24 mouse cellular contexts compared by ENCODE assay signal in the genomic region with DNA sequence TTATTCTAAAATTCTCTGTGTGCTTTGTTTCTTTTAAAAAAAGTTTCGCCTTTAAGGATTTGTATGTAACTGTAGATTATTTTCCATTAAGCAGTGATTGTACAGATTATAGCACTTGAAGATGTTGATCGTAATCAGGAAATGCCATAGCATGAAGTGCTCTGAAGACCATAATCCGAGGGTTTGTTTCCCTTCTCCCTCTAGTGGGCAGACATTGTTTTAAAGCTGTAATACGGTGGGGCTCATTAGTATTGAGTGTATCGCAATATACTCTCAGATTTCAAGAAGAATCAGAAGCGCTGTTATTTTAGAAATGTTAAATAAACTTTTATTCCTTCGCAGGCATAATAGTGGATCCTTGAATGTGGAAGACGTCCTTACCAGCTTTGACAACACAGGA. TPM values are rescaled to one million over a fixed set of nuclear protein-coding genes. Genes with fewer than 3 reads are reported as not detected.
A peak's percentile ranks its signal among the peaks of the same experiment; 100 is the strongest.
DNase-seq lines count a peak whose midpoint lies in the region; ATAC-seq and TF ChIP-seq lines count a peak whose summit lies in the region.
"Had no signal": no experiment of that assay in that cellular context is flagged by ENCODE, and none has a peak within 500 bp of the region (broad histone marks: within the 10 kb centered on the region; RNA-seq: fewer than 3 reads in every experiment).

No protein-coding gene starts in this region.

- H3K4me2 ChIP-seq in midbrain, postnatal 0 days (ENCODE audit: low read depth, low read length, poor library complexity, severe bottlenecking): no peak overlapping the region
- no peak overlapping the region for H3K4me2 ChIP-seq in midbrain, embryonic 16.5 days (ENCODE audit: low read length)
- H3K4me2 ChIP-seq: embryonic facial prominence, embryonic 12.5 days; forebrain, embryonic 13.5 days; hindbrain, embryonic 15.5 days; intestine, embryonic 15.5 days had no signal

- no peak overlapping the region for H3K27ac ChIP-seq in heart, adult 2 months
- H3K27ac ChIP-seq in left cerebral cortex, adult 2 months: no peak overlapping the region
- no peak overlapping the region for H3K27ac ChIP-seq in midbrain, postnatal 0 days (ENCODE audit: low read depth, low read length)
- H3K27ac ChIP-seq in midbrain, embryonic 16.5 days (ENCODE audit: low read length): no peak overlapping the region
- H3K27ac ChIP-seq: embryonic facial prominence, embryonic 12.5 days; forebrain, embryonic 13.5 days; hindbrain, embryonic 15.5 days; intestine, embryonic 15.5 days; limb, embryonic 10.5 days had no signal

- no peaks in the 10 kb centered on the region for H3K4me1 ChIP-seq in heart, adult 2 months (ENCODE audit: control insufficient read depth, insufficient read depth, low read length)
- H3K4me1 ChIP-seq in midbrain, postnatal 0 days (ENCODE audit: insufficient read depth, low read length): no peaks in the 10 kb centered on the region
- no peaks in the 10 kb centered on the region for H3K4me1 ChIP-seq in midbrain, embryonic 16.5 days (ENCODE audit: control insufficient read depth, insufficient read depth, low read length)
- H3K4me1 ChIP-seq: embryonic facial prominence, embryonic 12.5 days; forebrain, embryonic 13.5 days; hindbrain, embryonic 15.5 days; intestine, embryonic 15.5 days; limb, embryonic 10.5 days had no signal

- 83% methylated on average over 8 of the region's 8 CpGs for WGBS in heart, adult 2 months
- WGBS in midbrain, postnatal 0 days: 84% methylated on average over 8 of the region's 8 CpGs
- 79% methylated on average over 8 of the region's 8 CpGs for WGBS in midbrain, embryonic 16.5 days

- H3K79me2 ChIP-seq in heart, adult 2 months (replicated peaks; ENCODE audit: control insufficient read depth, insufficient read depth, low read length): no peaks in the 10 kb centered on the region

- no peak overlapping the region for H3K4me3 ChIP-seq in heart, adult 2 months
- no peak overlapping the region for H3K4me3 ChIP-seq in left cerebral cortex, adult 2 months
- no peak overlapping the region for H3K4me3 ChIP-seq in midbrain, postnatal 0 days (ENCODE audit: low read depth, low read length)
- no peak overlapping the region for H3K4me3 ChIP-seq in midbrain, embryonic 16.5 days (ENCODE audit: low read depth, low read length)
- H3K4me3 ChIP-seq: embryonic facial prominence, embryonic 12.5 days; forebrain, embryonic 13.5 days; hindbrain, embryonic 15.5 days; intestine, embryonic 15.5 days; limb, embryonic 10.5 days; megakaryocyte, embryonic 14.5 days had no signal

- H3K36me3 ChIP-seq in heart, adult 2 months (ENCODE audit: control insufficient read depth, insufficient read depth, low read length): no peaks in the 10 kb centered on the region
- H3K36me3 ChIP-seq in midbrain, postnatal 0 days (ENCODE audit: insufficient read depth, low read length): 0 out of 2 replicates have a peak, but pooled peaks cover 3% of the 10 kb centered on the region
- no peaks in the 10 kb centered on the region for H3K36me3 ChIP-seq in midbrain, embryonic 16.5 days (ENCODE audit: control insufficient read depth, insufficient read depth, low read length)
- H3K36me3 ChIP-seq: embryonic facial prominence, embryonic 12.5 days; hindbrain, embryonic 15.5 days; intestine, embryonic 15.5 days; limb, embryonic 10.5 days had no signal

- intact Hi-C loops in heart, adult 2 months (cut with DNase I): no loop called here
- intact Hi-C loops in left cerebral cortex, adult 2 months (cut with DNase I): loop anchor here (5.0 to 10.0 kb wide), 2 partner anchors 276 to 951 kb away; no protein-coding TSS in a partner anchor

- ATAC-seq in midbrain, postnatal 0 days (ENCODE audit: low FRiP score): no peak
- no peak for ATAC-seq in midbrain, embryonic 16.5 days
- ATAC-seq: forebrain, embryonic 13.5 days; intestine, embryonic 15.5 days had no signal

- TF ChIP-seq POLR2A in heart, adult 2 months (IDR thresholded peaks at IDR 0.05; ENCODE audit: insufficient read depth, low read depth, low read length): no peak

- no peaks in the 10 kb centered on the region for H3K27me3 ChIP-seq in heart, adult 2 months (ENCODE audit: control insufficient read depth, insufficient read depth, low read length)
- no peaks in the 10 kb centered on the region for H3K27me3 ChIP-seq in midbrain, postnatal 0 days (ENCODE audit: insufficient read depth, low read length)
- H3K27me3 ChIP-seq in midbrain, embryonic 16.5 days (ENCODE audit: control insufficient read depth, insufficient read depth, low read depth, low read length): no peaks in the 10 kb centered on the region
- H3K27me3 ChIP-seq: embryonic facial prominence, embryonic 12.5 days; forebrain, embryonic 13.5 days; hindbrain, embryonic 15.5 days; intestine, embryonic 15.5 days; megakaryocyte, embryonic 14.5 days had no signal

- no peaks in the 10 kb centered on the region for H3K9me3 ChIP-seq in midbrain, postnatal 0 days (ENCODE audit: low read length)
- no peaks in the 10 kb centered on the region for H3K9me3 ChIP-seq in midbrain, embryonic 16.5 days (replicated peaks; ENCODE audit: control insufficient read depth, low read length, poor library complexity, severe bottlenecking)
- H3K9me3 ChIP-seq: embryonic facial prominence, embryonic 12.5 days; forebrain, embryonic 13.5 days; hindbrain, embryonic 15.5 days; intestine, embryonic 15.5 days; limb, embryonic 10.5 days had no signal

- no peak overlapping the region for H3K9ac ChIP-seq in heart, adult 2 months (ENCODE audit: low read depth, low read length)
- no peak overlapping the region for H3K9ac ChIP-seq in midbrain, postnatal 0 days (replicated peaks; ENCODE audit: low read length, poor library complexity, severe bottlenecking)
- no peak overlapping the region for H3K9ac ChIP-seq in midbrain, embryonic 16.5 days (ENCODE audit: low read depth, low read length)
- H3K9ac ChIP-seq: embryonic facial prominence, embryonic 12.5 days; forebrain, embryonic 13.5 days; hindbrain, embryonic 15.5 days; intestine, embryonic 15.5 days had no signal

- no peak for DNase-seq in heart, adult 2 months
- DNase-seq in heart, adult 9 months (ENCODE audit: low spot score in 2 of 2): no peak
- no peak for DNase-seq in left cerebral cortex, adult 2 months (ENCODE audit: extremely low spot score in 1 of 2, low spot score in 2 of 2)
- DNase-seq in left cerebral cortex, adult 11 months (ENCODE audit: low spot score): no peak
- DNase-seq in midbrain, postnatal 0 days (ENCODE audit: low spot score): no peak
- no peak for DNase-seq in Muller cell, postnatal 12 days (ENCODE audit: inconsistent ontology term)
- DNase-seq: adrenal gland, postnatal 10 days; cerebellum, adult 2 months; cerebellum, postnatal 25 days; gastrocnemius, postnatal 14 days; heart, adult 18-20 months; heart, postnatal 4 days; kidney, postnatal 4 days; liver; lung, postnatal 14 days; right cerebral cortex, postnatal 25 days; spleen, adult 18-20 months had no signal

- peak; percentile 28 for TF ChIP-seq CTCF in heart, adult 2 months (IDR thresholded peaks at IDR 0.05)
- TF ChIP-seq CTCF in left cerebral cortex, adult 2 months (IDR thresholded peaks at IDR 0.05): peak; percentile 22; the same call in 1 of the 2 replicates
- peak; percentile 58 for TF ChIP-seq CTCF in midbrain, postnatal 0 days (IDR thresholded peaks at IDR 0.05)

- no peak for TF ChIP-seq EP300 in heart, adult 2 months (IDR thresholded peaks at IDR 0.05; ENCODE audit: insufficient read depth, low read depth, low read length)

RNA-seq across cellular contexts. Expression of a gene that starts 23.1 kb away (rescaled TPM):
- total RNA-seq in heart, adult 2 months (2021): 1 to 10 TPM; 3.5 to 4.2 TPM
- polyA plus RNA-seq in heart, adult 2 months (2012; rRNA removed): 1.1 and 1.2 TPM in 2 replicates
- total RNA-seq in left cerebral cortex, adult 2 months (2021): 10 to 100 TPM; 12.8 to 13.6 TPM
- 6.1 and 12.6 TPM in 2 replicates for total RNA-seq in midbrain, postnatal 0 days (2014; rRNA removed)
- 21.4 and 21.5 TPM in 2 replicates for polyA plus RNA-seq in midbrain, postnatal 0 days (2015; fragmentation: Nextera tagmentation; extraction: Ambion mirVana)
- 23.2 and 26.5 TPM in 2 replicates for polyA plus RNA-seq in midbrain, embryonic 16.5 days (2015; fragmentation: Nextera tagmentation; extraction: Ambion mirVana)

RNA-seq across cellular contexts. Expression of a gene that starts 23.4 kb away (rescaled TPM):
- 100 to 1,000 TPM; 122 to 142 TPM for total RNA-seq in heart, adult 2 months (2021)
- polyA plus RNA-seq in heart, adult 2 months (2012; rRNA removed): 36.1 and 86.5 TPM in 2 replicates
- total RNA-seq in left cerebral cortex, adult 2 months (2021): 100 to 1,000 TPM; 370 to 404 TPM
- 111 and 149 TPM in 2 replicates for total RNA-seq in midbrain, postnatal 0 days (2014; rRNA removed)
- 150 and 151 TPM in 2 replicates for polyA plus RNA-seq in midbrain, postnatal 0 days (2015; fragmentation: Nextera tagmentation; extraction: Ambion mirVana)
- 123 and 143 TPM in 2 replicates for polyA plus RNA-seq in midbrain, embryonic 16.5 days (2015; fragmentation: Nextera tagmentation; extraction: Ambion mirVana)
